Mouse (Mus musculus): ENCODE data around the gene Spg20. TPM values are rescaled to one million over a fixed set of nuclear protein-coding genes. Genes with fewer than 3 reads are reported as not detected.

Gene Spg20
- polyA plus RNA-seq, 2 experiments, result 3.9 to 6.0 TPM

- H3K27ac ChIP-seq, result no peak overlapping the region
- DNase-seq (ENCODE audit: low read depth in 3 of 3, low spot score in 3 of 3), result no peak
- H3K4me3 ChIP-seq (ENCODE audit: insufficient read depth in 1 of 2, low read depth in 2 of 2, low read length in 2 of 2), result no peak overlapping the region
- 41% methylated on average over 4 of the region's 4 CpGs for WGBS (ENCODE audit: insufficient replicate concordance)
- H3K36me3 ChIP-seq (replicated peaks; ENCODE audit: control insufficient read depth, insufficient read depth, low read depth), result no peaks in the 10 kb centered on the region
- H3K9me3 ChIP-seq (ENCODE audit: control insufficient read depth, low read length), result no peaks in the 10 kb centered on the region
- H3K9ac ChIP-seq (replicated peaks), result no peak overlapping the region
- H3K27me3 ChIP-seq (ENCODE audit: control insufficient read depth, insufficient read depth, low read length), result no peaks in the 10 kb centered on the region
- H3K4me2 ChIP-seq (ENCODE audit: low read depth), result no peak overlapping the region
- no peak for ATAC-seq (ENCODE audit: insufficient read depth)
- no peak for TF ChIP-seq CTCF (IDR thresholded peaks at IDR 0.05; ENCODE audit: low read depth)
- no peak for TF ChIP-seq EP300 (IDR thresholded peaks at IDR 0.05; ENCODE audit: low read depth)
- no peaks in the 10 kb centered on the region for H3K4me1 ChIP-seq (replicated peaks; ENCODE audit: control insufficient read depth in 2 of 2, insufficient read depth in 2 of 2, low read length in 1 of 2)
Measured at GRCm38 (mm10) chr3:55088359-55088758, 23.5 kb upstream of the Spg20 start.

- H3K4me1 ChIP-seq (replicated peaks; ENCODE audit: control insufficient read depth in 2 of 2, insufficient read depth in 2 of 2, low read length in 1 of 2), result no peaks in the 10 kb centered on the region
- H3K36me3 ChIP-seq (replicated peaks; ENCODE audit: control insufficient read depth, insufficient read depth, low read depth), result no peaks in the 10 kb centered on the region
- no peaks in the 10 kb centered on the region for H3K9me3 ChIP-seq (ENCODE audit: control insufficient read depth, low read length)
- no peak overlapping the region for H3K27ac ChIP-seq
- no peak overlapping the region for H3K4me3 ChIP-seq (ENCODE audit: insufficient read depth in 1 of 2, low read depth in 2 of 2, low read length in 2 of 2)
- H3K4me2 ChIP-seq (ENCODE audit: low read depth), result no peak overlapping the region
- no peak overlapping the region for H3K9ac ChIP-seq (replicated peaks)
- ATAC-seq (ENCODE audit: insufficient read depth), result no peak
- TF ChIP-seq CTCF (IDR thresholded peaks at IDR 0.05; ENCODE audit: low read depth), result no peak
- no peak for TF ChIP-seq EP300 (IDR thresholded peaks at IDR 0.05; ENCODE audit: low read depth)
- no peaks in the 10 kb centered on the region for H3K27me3 ChIP-seq (ENCODE audit: control insufficient read depth, insufficient read depth, low read length)
- no peak for DNase-seq (ENCODE audit: low read depth in 3 of 3, low spot score in 3 of 3)
- 48% methylated on average over 3 of the region's 3 CpGs for WGBS (ENCODE audit: insufficient replicate concordance)
Measured at GRCm38 (mm10) chr3:55088843-55089242, 23.1 kb upstream of the Spg20 start.

- Histone ChIP-seq H3K4me1 (replicated peaks; ENCODE audit: control insufficient read depth in 2 of 2, insufficient read depth in 2 of 2, low read length in 1 of 2) (no peaks in the 10 kb centered on the region), H3K4me3 (ENCODE audit: insufficient read depth in 1 of 2, low read depth in 2 of 2, low read length in 2 of 2) (no peak overlapping the region), H3K27ac (no peak overlapping the region), H3K27me3 (ENCODE audit: control insufficient read depth, insufficient read depth, low read length) (no peaks in the 10 kb centered on the region), H3K36me3 (replicated peaks; ENCODE audit: control insufficient read depth, insufficient read depth, low read depth) (no peaks in the 10 kb centered on the region), H3K9ac (replicated peaks) (no peak overlapping the region), H3K9me3 (ENCODE audit: control insufficient read depth, low read length) (no peaks in the 10 kb centered on the region), H3K4me2 (ENCODE audit: low read depth) (no peak overlapping the region)
- 65% methylated on average over 4 of the region's 4 CpGs for WGBS (ENCODE audit: insufficient replicate concordance)
- TF ChIP-seq CTCF (IDR thresholded peaks at IDR 0.05; ENCODE audit: low read depth) (no peak), EP300 (IDR thresholded peaks at IDR 0.05; ENCODE audit: low read depth) (no peak)
- DNase-seq (ENCODE audit: low read depth in 3 of 3, low spot score in 3 of 3), result no peak
- ATAC-seq (ENCODE audit: insufficient read depth), result no peak
Measured at GRCm38 (mm10) chr3:55089291-55089690, 22.6 kb upstream of the Spg20 start.

GRCm38 (mm10) chr3:55093161-55093560, 18.7 kb upstream of the Spg20 start:
- H3K4me1 ChIP-seq (replicated peaks; ENCODE audit: control insufficient read depth in 2 of 2, insufficient read depth in 2 of 2, low read length in 1 of 2), result no peaks in the 10 kb centered on the region
- TF ChIP-seq EP300 (IDR thresholded peaks at IDR 0.05; ENCODE audit: low read depth) (no peak), CTCF (IDR thresholded peaks at IDR 0.05; ENCODE audit: low read depth) (no peak)
- no peaks in the 10 kb centered on the region for H3K27me3 ChIP-seq (ENCODE audit: control insufficient read depth, insufficient read depth, low read length)
- no peaks in the 10 kb centered on the region for H3K9me3 ChIP-seq (ENCODE audit: control insufficient read depth, low read length)
- no peak overlapping the region for H3K4me3 ChIP-seq (ENCODE audit: insufficient read depth in 1 of 2, low read depth in 2 of 2, low read length in 2 of 2)
- ATAC-seq (ENCODE audit: insufficient read depth) (no peak), DNase-seq (ENCODE audit: low read depth in 3 of 3, low spot score in 3 of 3) (no peak)
- H3K36me3 ChIP-seq (replicated peaks; ENCODE audit: control insufficient read depth, insufficient read depth, low read depth), result no peaks in the 10 kb centered on the region
- H3K27ac ChIP-seq, result no peak overlapping the region
- no peak overlapping the region for H3K9ac ChIP-seq (replicated peaks)
- 42% methylated on average over 1 of the region's 1 CpGs for WGBS (ENCODE audit: insufficient replicate concordance)
- H3K4me2 ChIP-seq (ENCODE audit: low read depth), result no peak overlapping the region

GRCm38 (mm10) chr3:55095968-55096654, 15.8 kb upstream of the Spg20 start:
- 42% methylated on average over 8 of the region's 8 CpGs for WGBS (ENCODE audit: insufficient replicate concordance)
- H3K4me2 ChIP-seq (ENCODE audit: low read depth), result no peak overlapping the region

More at GRCm38 (mm10) chr3:55095968-55096654, 15.8 kb upstream of the Spg20 start:
- no peak for DNase-seq (ENCODE audit: low read depth in 3 of 3, low spot score in 3 of 3)
- no peak for ATAC-seq (ENCODE audit: insufficient read depth)
- no peaks in the 10 kb centered on the region for H3K4me1 ChIP-seq (replicated peaks; ENCODE audit: control insufficient read depth in 2 of 2, insufficient read depth in 2 of 2, low read length in 1 of 2)
- H3K27me3 ChIP-seq (ENCODE audit: control insufficient read depth, insufficient read depth, low read length), result no peaks in the 10 kb centered on the region
- H3K27ac ChIP-seq, result no peak overlapping the region
- no peak overlapping the region for H3K9ac ChIP-seq (replicated peaks)
- H3K9me3 ChIP-seq (ENCODE audit: control insufficient read depth, low read length), result no peaks in the 10 kb centered on the region
- TF ChIP-seq CTCF (IDR thresholded peaks at IDR 0.05; ENCODE audit: low read depth) (no peak), EP300 (IDR thresholded peaks at IDR 0.05; ENCODE audit: low read depth) (no peak)
- no peak overlapping the region for H3K4me3 ChIP-seq (ENCODE audit: insufficient read depth in 1 of 2, low read depth in 2 of 2, low read length in 2 of 2)
- no peaks in the 10 kb centered on the region for H3K36me3 ChIP-seq (replicated peaks; ENCODE audit: control insufficient read depth, insufficient read depth, low read depth)

Measured in liver, embryonic 14.5 days (tissue).